ENCODE assay signal across 34 mouse cellular contexts in the genomic region with DNA sequence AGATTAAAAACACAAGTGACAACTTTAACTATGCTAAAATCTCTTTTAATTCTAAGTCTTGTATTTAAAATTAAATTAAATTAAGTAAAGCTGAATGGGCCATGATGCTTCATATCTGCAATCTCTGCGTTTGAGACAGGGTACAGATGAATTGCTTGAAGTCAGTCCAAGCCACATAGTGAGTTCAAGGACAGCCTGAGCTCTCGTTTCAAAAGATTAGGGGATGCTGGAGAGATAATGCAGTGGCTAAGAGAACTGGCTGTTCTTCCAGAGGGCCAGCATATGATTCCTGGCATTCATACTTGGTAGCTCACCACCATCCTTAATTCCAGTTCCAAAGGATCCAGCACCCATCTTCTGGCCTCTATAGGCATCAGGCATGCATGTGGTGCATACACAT. TPM values are rescaled to one million over a fixed set of nuclear protein-coding genes. Genes with fewer than 3 reads are reported as not detected.
"Had no signal": no experiment of that assay in that cellular context is flagged by ENCODE, and none has a peak within 500 bp of the region (broad histone marks: within the 10 kb centered on the region; RNA-seq: fewer than 3 reads in every experiment).

No protein-coding gene starts in this region.

- DNase-seq: gastrocnemius, postnatal 14 days; gastrocnemius, postnatal 36 days; heart, adult 11 months; heart, adult 2 months; heart, postnatal 14 days; heart, postnatal 36 days; kidney, adult 11 months; kidney, adult 2 months; kidney, adult 9 months; kidney, postnatal 14 days; kidney, postnatal 36 days; liver; liver, embryonic 13.5 days had no signal

RNA-seq across cellular contexts. Expression of a gene that starts 3.6 kb away (rescaled TPM):
- total RNA-seq: gastrocnemius, adult 18-20 months; gastrocnemius, adult 8-10 months; gastrocnemius, postnatal 14 days; gastrocnemius, postnatal 36 days; heart, adult 2 months; heart, postnatal 14 days; heart, postnatal 36 days; hematopoietic stem cell, adult 5-6 weeks; hindbrain, postnatal 0 days; layer of hippocampus, adult 18-20 months; layer of hippocampus, adult 8-10 months; layer of hippocampus, postnatal 10 days; layer of hippocampus, postnatal 25 days; left cerebral cortex, adult 2 months; left cerebral cortex, postnatal 14 days; left cerebral cortex, postnatal 36 days had no signal
- polyA plus RNA-seq: gonadal fat pad, adult 2 months; heart, adult 2 months; heart, embryonic 13.5 days; heart, embryonic 15.5 days; heart, postnatal 0 days; hindbrain, embryonic 11.5 days; hindbrain, embryonic 13.5 days; hindbrain, embryonic 15.5 days; hindbrain, postnatal 0 days; kidney, adult 2 months; limb, embryonic 10.5 days; limb, embryonic 12.5 days; limb, embryonic 14.5 days had no signal
